Comparison of ENCODE assay signal across 15 mouse cellular contexts in genomic region chr2:148596966-148597365, GRCm38 (mm10).
"Had no signal": no experiment of that assay in that cellular context is flagged by ENCODE, and none has a peak within 500 bp of the region (broad histone marks: within the 10 kb centered on the region; RNA-seq: fewer than 3 reads in every experiment).

No protein-coding gene starts in this region.

- H3K4me1 ChIP-seq: liver, embryonic 12.5 days; midbrain, embryonic 10.5 days; midbrain, embryonic 12.5 days; neural tube, embryonic 12.5 days; stomach, embryonic 15.5 days had no signal

- H3K27me3 ChIP-seq: liver, embryonic 12.5 days; midbrain, embryonic 12.5 days; neural tube, embryonic 12.5 days; stomach, embryonic 15.5 days had no signal

- H3K9ac ChIP-seq: liver, embryonic 12.5 days; liver, embryonic 14.5 days; lung, embryonic 14.5 days; midbrain, embryonic 12.5 days; neural tube, embryonic 12.5 days; stomach, embryonic 15.5 days had no signal

- DNase-seq: lung, adult 18-20 months; lung, embryonic 14.5 days; midbrain, embryonic 14.5 days; right cerebral cortex, postnatal 14 days; thymus, adult 2 months; thymus, postnatal 14 days; thymus, postnatal 36 days had no signal

- H3K36me3 ChIP-seq: liver, embryonic 12.5 days; midbrain, embryonic 10.5 days; midbrain, embryonic 12.5 days; neural tube, embryonic 12.5 days; stomach, embryonic 15.5 days had no signal

- H3K4me2 ChIP-seq: liver, embryonic 12.5 days; lung, embryonic 14.5 days; midbrain, embryonic 12.5 days; neural tube, embryonic 12.5 days; stomach, embryonic 15.5 days had no signal

- H3K9me3 ChIP-seq: liver, embryonic 12.5 days; midbrain, embryonic 10.5 days; midbrain, embryonic 12.5 days; neural tube, embryonic 12.5 days; stomach, embryonic 15.5 days had no signal

- ATAC-seq: liver, embryonic 12.5 days had no signal

- H3K27ac ChIP-seq: liver, embryonic 12.5 days; liver, embryonic 14.5 days; macrophage; midbrain, embryonic 10.5 days; midbrain, embryonic 12.5 days; neural tube, embryonic 12.5 days; stomach, embryonic 15.5 days; stomach, postnatal 0 days had no signal

- H3K4me3 ChIP-seq: liver, embryonic 12.5 days; midbrain, embryonic 10.5 days; midbrain, embryonic 12.5 days; neural tube, embryonic 12.5 days; stomach, embryonic 15.5 days had no signal
